ENCODE assay signal across 7 mouse cellular contexts in the genomic region with DNA sequence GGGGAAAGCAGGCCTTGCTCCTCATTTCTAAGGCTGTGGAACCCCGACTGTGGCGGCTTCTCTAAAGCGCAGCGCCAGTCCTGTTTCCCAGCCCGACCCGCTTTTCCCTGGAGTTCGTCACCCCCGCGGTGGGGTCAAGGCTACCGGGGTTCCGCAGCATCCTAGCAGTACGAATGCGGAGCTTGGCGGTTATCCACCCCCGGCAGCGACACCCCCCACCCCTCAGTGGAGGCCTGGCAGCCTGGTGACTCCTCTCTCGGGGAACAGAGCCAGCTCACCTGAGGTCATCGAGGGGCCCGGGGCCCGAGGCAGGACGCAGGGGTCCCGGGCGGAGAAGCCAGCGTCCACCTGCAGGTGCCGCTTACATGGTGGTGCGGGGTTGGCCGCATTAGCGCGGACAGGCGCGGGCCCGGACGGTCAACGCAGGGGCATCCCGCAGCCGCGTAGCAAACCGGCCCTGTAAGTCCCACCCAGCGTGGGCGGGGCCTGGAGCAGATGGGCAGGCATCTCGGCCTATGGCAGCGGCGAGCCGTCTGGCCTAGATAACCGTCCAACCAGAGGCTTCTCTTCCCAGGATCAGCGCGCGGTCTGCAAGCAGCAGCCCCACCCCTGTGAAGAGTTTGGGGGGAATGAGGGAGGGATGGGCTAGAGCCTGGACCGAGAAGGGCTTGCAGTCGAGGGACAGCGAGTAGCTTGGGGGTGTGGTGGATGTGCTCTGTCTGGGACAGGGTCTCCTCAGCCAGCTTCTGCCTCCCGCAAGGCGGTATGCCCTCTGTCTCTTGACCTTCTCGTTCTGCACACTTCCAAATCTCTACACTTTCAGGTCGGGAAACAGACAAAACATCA. TPM values are rescaled to one million over a fixed set of nuclear protein-coding genes. Genes with fewer than 3 reads are reported as not detected.
DNase-seq lines count a peak whose midpoint lies in the region; ATAC-seq and TF ChIP-seq lines count a peak whose summit lies in the region.

A gene (minus strand): TSS at position 468 of the 846 bp plus-strand sequence.

- TF ChIP-seq POLR2A in kidney, adult 2 months (IDR thresholded peaks at IDR 0.05; ENCODE audit: low read depth, low read length): no peak
- TF ChIP-seq POLR2A in spleen, adult 2 months (IDR thresholded peaks at IDR 0.05; ENCODE audit: low read depth, low read length): 0 out of 2 replicates have a peak, but pooled peaks have one; percentile 10

- peaks cover 7% of the 10 kb centered on the region for H3K4me1 ChIP-seq in embryonic facial prominence, embryonic 11.5 days (ENCODE audit: control insufficient read depth, insufficient read depth, low read length)
- peaks cover 14% of the 10 kb centered on the region; the same call in 1 of the 2 replicates for H3K4me1 ChIP-seq in kidney, adult 2 months (ENCODE audit: control insufficient read depth, insufficient read depth, low read length)
- peaks cover 32% of the 10 kb centered on the region for H3K4me1 ChIP-seq in limb, embryonic 12.5 days (replicated peaks)
- peaks cover 51% of the 10 kb centered on the region for H3K4me1 ChIP-seq in midbrain, embryonic 15.5 days
- peaks cover 21% of the 10 kb centered on the region for H3K4me1 ChIP-seq in spleen, adult 2 months (ENCODE audit: control insufficient read depth, insufficient read depth, insufficient read length)

- H3K9me3 ChIP-seq in embryonic facial prominence, embryonic 11.5 days (replicated peaks; ENCODE audit: control insufficient read depth, low read length): no peaks in the 10 kb centered on the region
- H3K9me3 ChIP-seq in limb, embryonic 12.5 days: no peaks in the 10 kb centered on the region
- no peaks in the 10 kb centered on the region for H3K9me3 ChIP-seq in midbrain, embryonic 15.5 days

- H3K27ac ChIP-seq in embryonic facial prominence, embryonic 11.5 days (replicated peaks; ENCODE audit: low read depth, low read length): no peak within 1 kb of the TSS; the same call in 1 of the 2 replicates
- peak within 1 kb of the TSS; percentile 20; the same call in 1 of the 2 replicates for H3K27ac ChIP-seq in kidney, adult 2 months (ENCODE audit: insufficient read depth, low read depth, low read length)
- H3K27ac ChIP-seq in limb, embryonic 12.5 days: peak within 1 kb of the TSS; percentile 76
- H3K27ac ChIP-seq in midbrain, embryonic 15.5 days: peak within 1 kb of the TSS; percentile 86
- H3K27ac ChIP-seq in spleen, adult 2 months (ENCODE audit: insufficient read depth, low read length): peak within 1 kb of the TSS; percentile 76

- DNase-seq in adrenal gland, postnatal 14 days: peak; percentile 98
- DNase-seq in embryonic facial prominence, embryonic 11.5 days (ENCODE audit: low spot score): peak; percentile 97
- DNase-seq in heart, adult 11 months: peak; percentile 100
- DNase-seq in kidney, adult 2 months: peak; percentile 99
- DNase-seq in spleen, adult 2 months (ENCODE audit: low read depth in 1 of 2, low spot score in 2 of 2): peak; percentile 79 to 97

- peak within 1 kb of the TSS; percentile 75 for H3K9ac ChIP-seq in embryonic facial prominence, embryonic 11.5 days (replicated peaks; ENCODE audit: low read length)
- H3K9ac ChIP-seq in limb, embryonic 12.5 days (replicated peaks): peak within 1 kb of the TSS; percentile 80
- peak within 1 kb of the TSS; percentile 95 for H3K9ac ChIP-seq in midbrain, embryonic 15.5 days

- no peak for TF ChIP-seq CTCF in kidney, adult 2 months (conservative IDR thresholded peaks at IDR 0.05; ENCODE audit: insufficient read depth, insufficient read length, low read depth, low read length)
- TF ChIP-seq CTCF in spleen, adult 2 months (IDR thresholded peaks at IDR 0.05; ENCODE audit: extremely low read depth, insufficient read depth, insufficient read length, insufficient replicate concordance): no peak

- under 1% methylated on average over 55 of the region's 55 CpGs for WGBS in embryonic facial prominence, embryonic 11.5 days
- WGBS in kidney, adult 2 months: under 1% methylated on average over 55 of the region's 55 CpGs
- WGBS in limb, embryonic 12.5 days: under 1% methylated on average over 55 of the region's 55 CpGs
- WGBS in midbrain, embryonic 15.5 days: under 1% methylated on average over 55 of the region's 55 CpGs
- 2% methylated on average over 55 of the region's 55 CpGs for WGBS in spleen, adult 2 months

- H3K4me3 ChIP-seq in embryonic facial prominence, embryonic 11.5 days (ENCODE audit: low read depth, low read length): peak within 1 kb of the TSS; percentile 74
- peak within 1 kb of the TSS; percentile 60 for H3K4me3 ChIP-seq in kidney, adult 2 months (ENCODE audit: insufficient read depth, low read depth, low read length)
- peak within 1 kb of the TSS; percentile 87 for H3K4me3 ChIP-seq in limb, embryonic 12.5 days (replicated peaks)
- H3K4me3 ChIP-seq in midbrain, embryonic 15.5 days: peak within 1 kb of the TSS; percentile 95
- peak within 1 kb of the TSS; percentile 72 for H3K4me3 ChIP-seq in spleen, adult 2 months (ENCODE audit: extremely low read depth, insufficient read depth, insufficient read length)

- no peaks in the 10 kb centered on the region; the same call in 1 of the 2 replicates for H3K36me3 ChIP-seq in embryonic facial prominence, embryonic 11.5 days (replicated peaks; ENCODE audit: control insufficient read depth, insufficient read depth, low read depth, low read length)
- H3K36me3 ChIP-seq in kidney, adult 2 months (ENCODE audit: control insufficient read depth, insufficient read depth, low read length): no peaks in the 10 kb centered on the region
- H3K36me3 ChIP-seq in limb, embryonic 12.5 days: peaks cover 43% of the 10 kb centered on the region
- H3K36me3 ChIP-seq in midbrain, embryonic 15.5 days (replicated peaks): peaks cover 27% of the 10 kb centered on the region; the same call in 1 of the 2 replicates
- peaks cover 3% of the 10 kb centered on the region for H3K36me3 ChIP-seq in spleen, adult 2 months (ENCODE audit: control insufficient read depth, insufficient read depth, low read length)

- H3K27me3 ChIP-seq in embryonic facial prominence, embryonic 11.5 days (ENCODE audit: control insufficient read depth, insufficient read depth, low read length): no peaks in the 10 kb centered on the region
- H3K27me3 ChIP-seq in kidney, adult 2 months (replicated peaks; ENCODE audit: control insufficient read depth, insufficient read depth, low read length): no peaks in the 10 kb centered on the region
- H3K27me3 ChIP-seq in limb, embryonic 12.5 days: no peaks in the 10 kb centered on the region
- H3K27me3 ChIP-seq in midbrain, embryonic 15.5 days (replicated peaks): no peaks in the 10 kb centered on the region
- H3K27me3 ChIP-seq in spleen, adult 2 months (ENCODE audit: control insufficient read depth, insufficient read depth, low read length): no peaks in the 10 kb centered on the region

- peak within 1 kb of the TSS; percentile 82 for H3K4me2 ChIP-seq in embryonic facial prominence, embryonic 11.5 days (ENCODE audit: low read depth, low read length)
- peak within 1 kb of the TSS; percentile 92 for H3K4me2 ChIP-seq in limb, embryonic 12.5 days
- peak within 1 kb of the TSS; percentile 92 for H3K4me2 ChIP-seq in midbrain, embryonic 15.5 days

- peak; percentile 85 for ATAC-seq in embryonic facial prominence, embryonic 11.5 days (replicated peaks; ENCODE audit: insufficient number of reproducible peaks, low FRiP score, low TSS enrichment, low read depth)
- ATAC-seq in limb, embryonic 12.5 days (ENCODE audit: insufficient number of reproducible peaks, insufficient read depth, low FRiP score, low TSS enrichment, low read depth): peak; percentile 82
- peak; percentile 85 for ATAC-seq in midbrain, embryonic 15.5 days (replicated peaks)

RNA-seq across cellular contexts. Expression of the gene that starts here (rescaled TPM):
- 43.3 and 44.7 TPM in 2 replicates for total RNA-seq in adrenal gland, postnatal 14 days (2021)
- polyA plus RNA-seq in embryonic facial prominence, embryonic 11.5 days (2014; fragmentation: Nextera tagmentation; extraction: Ambion mirVana): 30.1 and 37.4 TPM in 2 replicates
- 29.8 and 38.3 TPM in 2 replicates for polyA plus RNA-seq in kidney, adult 2 months (2012; rRNA removed)
- polyA plus RNA-seq in limb, embryonic 12.5 days (2016; fragmentation: Nextera tagmentation; extraction: Ambion mirVana): 78.2 and 82.8 TPM in 2 replicates
- polyA plus RNA-seq in midbrain, embryonic 15.5 days (2015; fragmentation: Nextera tagmentation; extraction: Ambion mirVana): 188 and 206 TPM in 2 replicates
- polyA plus RNA-seq in spleen, adult 2 months (2012; rRNA removed): 55.1 and 75.0 TPM in 2 replicates
